Mouse (Mus musculus) mature B cell (primary cell): Measurements from ENCODE around the gene Map4k4.

Source experiments
- in situ Hi-C: fragments of 300-500 bp; cut with MboI; formaldehyde crosslinking; loops from 2 replicates; pipeline ENCODE4 v1.14.3; 2019

The Map4k4 gene

DNA sequence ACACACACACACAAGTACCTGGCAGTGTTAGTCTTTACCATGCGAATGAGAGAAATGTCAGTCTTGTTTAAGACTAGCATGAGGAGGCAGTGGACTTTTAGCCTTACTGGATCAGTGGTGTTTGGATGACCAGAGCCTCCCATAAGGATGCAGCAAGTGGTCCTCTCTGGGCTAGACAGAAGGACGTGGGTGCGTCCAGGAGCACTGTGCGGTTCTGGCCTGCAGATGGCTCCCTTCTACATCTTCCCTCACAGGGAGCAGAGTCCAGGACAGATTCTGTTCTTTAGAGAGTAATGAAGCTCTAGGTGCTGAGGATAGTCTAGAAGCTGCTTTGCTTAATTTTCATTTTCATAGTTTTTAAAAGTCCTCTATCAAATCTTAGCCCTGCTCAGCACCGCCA, 100.2 kb downstream of the Map4k4 start:
- in situ Hi-C loops, result no loop called here

DNA sequence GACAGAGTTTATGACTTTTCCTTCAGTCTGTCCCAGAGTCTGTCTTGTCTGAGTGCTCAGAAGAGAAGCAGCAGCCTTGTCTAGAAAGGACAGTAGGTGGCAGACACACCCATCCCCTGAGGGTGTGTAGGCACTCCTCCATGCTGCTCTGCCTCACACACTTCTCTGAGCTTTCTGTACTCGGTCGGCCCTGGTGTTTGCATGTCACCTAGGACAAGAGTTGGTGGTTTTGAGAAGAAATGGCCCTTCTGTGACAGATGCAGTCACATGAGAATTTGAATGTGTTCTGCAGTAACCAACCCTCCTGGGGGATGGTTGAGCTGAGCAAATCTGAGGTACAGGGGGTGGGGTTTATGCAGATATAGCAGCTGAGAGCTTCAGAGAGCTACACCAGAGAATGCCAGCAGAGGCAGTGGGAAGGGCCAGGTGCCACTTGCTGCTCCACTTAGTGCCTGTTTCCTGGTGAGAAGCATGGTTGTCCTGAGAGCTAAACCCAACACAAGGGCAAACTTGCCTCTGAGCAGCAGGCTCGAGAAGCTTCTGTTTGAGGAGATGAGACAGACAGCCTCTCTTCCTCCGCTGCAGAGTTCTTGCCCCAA, 101.5 kb downstream of the Map4k4 start:
- in situ Hi-C loops, result no loop called here

- in situ Hi-C loops, result no loop called here
These were observed 105.4 kb downstream of the Map4k4 start for GRCm38 (mm10) chr1:40006043-40006651.

GRCm38 (mm10) chr1:40007962-40008471, 107.3 kb downstream of the Map4k4 start:
- in situ Hi-C loops, result no loop called here

DNA sequence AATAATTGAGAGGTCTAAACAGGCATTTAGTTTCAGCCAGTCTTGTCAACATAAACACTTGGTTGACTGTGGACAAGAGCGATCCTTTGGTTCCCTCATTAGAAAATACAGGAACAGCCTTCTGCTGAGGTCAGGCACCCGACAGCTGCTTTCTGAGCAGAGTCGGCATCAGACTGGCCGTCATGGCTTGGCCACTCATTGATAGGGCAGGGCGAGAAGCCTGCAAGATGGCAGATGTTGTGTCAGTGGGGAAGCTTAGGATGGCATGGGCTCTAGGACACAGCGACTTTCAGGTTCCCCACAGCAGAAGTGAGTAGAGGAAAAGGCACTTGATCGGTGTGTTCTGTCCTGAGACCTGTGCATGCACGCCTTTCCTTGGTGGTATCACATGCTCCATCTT, 112.0 kb downstream of the Map4k4 start:
- in situ Hi-C loops, result no loop called here

DNA sequence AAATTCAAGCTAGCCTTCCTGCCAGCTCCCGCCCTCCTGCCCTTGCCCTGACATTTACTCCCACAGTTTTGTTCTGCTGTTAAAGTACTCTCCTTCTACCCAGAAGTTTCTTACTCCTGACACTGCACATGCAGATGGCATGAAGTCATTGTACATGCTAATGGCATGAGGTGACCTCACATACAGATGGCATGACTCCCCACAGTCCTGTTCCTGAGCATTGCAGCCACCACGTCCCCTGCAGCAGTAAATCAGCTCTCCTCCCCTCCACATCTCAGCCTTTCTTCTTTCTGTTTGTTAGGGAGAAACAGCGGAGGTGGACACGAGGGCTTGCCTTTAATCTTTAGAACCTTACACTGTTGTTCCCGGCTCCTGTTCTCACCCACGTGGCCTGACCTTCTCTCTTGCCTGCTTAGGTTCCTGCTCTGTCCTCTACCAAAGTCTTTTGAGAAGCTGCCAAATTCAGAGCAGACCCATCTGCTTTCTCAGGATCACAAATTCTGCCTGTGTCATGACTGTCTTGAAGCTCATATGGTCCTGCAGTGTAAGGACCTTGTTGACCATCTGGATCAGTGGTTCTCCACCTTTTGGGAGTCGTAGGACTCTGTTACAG, 114.5 kb downstream of the Map4k4 start:
- in situ Hi-C loops, result no loop called here

- in situ Hi-C loops, result no loop called here
These were observed 120.9 kb downstream of the Map4k4 start for GRCm38 (mm10) chr1:40021617-40022016.

GRCm38 (mm10) chr1:40022472-40023135, 121.9 kb downstream of the Map4k4 start:
- in situ Hi-C loops, result no loop called here

GRCm38 (mm10) chr1:40023206-40023605, 122.5 kb downstream of the Map4k4 start:
- in situ Hi-C loops, result no loop called here

DNA sequence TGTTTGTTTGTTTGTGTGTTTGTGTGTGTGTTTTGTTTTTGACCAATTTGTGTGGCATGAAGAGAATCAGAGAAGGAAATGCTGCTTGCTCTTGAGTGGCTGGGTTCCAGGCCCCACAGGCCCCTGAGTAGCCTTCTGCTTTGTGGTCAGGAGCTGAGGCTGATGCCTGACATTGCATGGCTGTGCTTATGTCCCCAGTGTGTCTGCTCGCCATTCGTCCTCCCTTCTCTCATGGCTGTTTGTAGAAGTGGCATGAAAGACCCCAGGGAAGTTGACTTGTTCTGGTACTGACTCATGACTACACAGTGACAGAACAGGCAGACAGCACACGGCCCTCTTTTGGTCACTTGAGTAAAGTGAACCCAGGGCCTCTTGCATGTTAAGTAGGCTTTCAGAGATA, 123.0 kb downstream of the Map4k4 start:
- in situ Hi-C loops, result no loop called here

DNA sequence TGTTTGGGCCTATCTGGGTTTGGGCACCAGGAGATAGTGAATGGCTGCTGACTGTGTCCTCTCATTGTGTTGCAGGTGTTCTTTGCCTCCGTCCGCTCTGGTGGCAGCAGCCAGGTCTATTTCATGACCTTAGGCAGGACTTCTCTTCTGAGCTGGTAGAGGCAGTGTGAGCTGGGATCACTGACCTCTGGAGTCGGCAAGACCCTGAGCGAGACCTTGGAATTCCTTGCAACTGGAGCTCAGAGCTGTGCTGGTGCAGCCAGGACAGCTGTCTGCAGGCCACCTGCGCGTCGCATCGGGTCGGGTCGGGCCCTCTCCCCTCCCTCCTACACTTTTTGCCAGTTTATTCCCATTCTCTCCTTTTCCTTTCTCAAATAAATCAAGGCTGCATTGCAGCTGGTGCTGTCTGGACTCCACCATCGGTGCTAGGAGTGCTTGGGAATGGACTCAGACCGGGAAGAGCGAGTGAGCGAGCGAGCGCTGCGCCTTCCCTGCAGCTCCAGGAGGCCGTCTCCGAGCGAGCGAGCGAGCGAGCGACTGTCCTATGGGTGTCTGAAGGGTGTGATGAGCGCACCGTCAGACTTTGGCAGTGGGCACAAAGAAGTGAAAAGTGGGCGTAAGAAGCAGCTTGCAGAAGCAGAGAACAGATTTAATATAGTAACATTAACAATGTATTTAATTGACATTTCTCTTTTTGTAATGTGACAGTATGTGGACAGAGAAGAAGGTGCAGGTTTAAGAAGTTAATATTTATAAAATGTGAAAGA, 124.0 kb downstream of the Map4k4 start:
- in situ Hi-C loops, result no loop called here

GRCm38 (mm10) chr1:40025416-40025815, 124.7 kb downstream of the Map4k4 start:
- in situ Hi-C loops, result no loop called here

- in situ Hi-C loops, result no loop called here
These were observed 126.5 kb downstream of the Map4k4 start for GRCm38 (mm10) chr1:40027116-40027620.

GRCm38 (mm10) chr1:40028207-40028998, 127.7 kb downstream of the Map4k4 start:
- in situ Hi-C loops, result no loop called here

DNA sequence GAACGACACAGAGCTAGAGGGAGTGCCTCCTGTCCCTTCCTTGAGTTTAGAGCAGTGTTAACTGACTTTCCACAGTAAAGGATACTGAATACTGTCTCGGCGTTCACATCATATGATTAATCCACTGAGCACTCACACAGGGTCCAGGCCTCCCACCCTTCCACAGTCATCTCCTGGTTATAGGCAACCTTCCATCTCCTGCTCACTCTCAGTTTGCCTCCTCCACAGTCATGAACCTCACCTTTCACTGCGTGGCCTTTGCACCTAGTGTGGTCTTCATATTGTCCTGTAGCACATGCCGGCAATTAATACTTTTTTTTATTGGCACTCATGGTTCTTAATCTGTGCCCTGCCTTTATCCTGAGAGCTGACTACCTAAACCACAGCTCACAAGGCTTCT, 128.9 kb downstream of the Map4k4 start:
- in situ Hi-C loops, result no loop called here

DNA sequence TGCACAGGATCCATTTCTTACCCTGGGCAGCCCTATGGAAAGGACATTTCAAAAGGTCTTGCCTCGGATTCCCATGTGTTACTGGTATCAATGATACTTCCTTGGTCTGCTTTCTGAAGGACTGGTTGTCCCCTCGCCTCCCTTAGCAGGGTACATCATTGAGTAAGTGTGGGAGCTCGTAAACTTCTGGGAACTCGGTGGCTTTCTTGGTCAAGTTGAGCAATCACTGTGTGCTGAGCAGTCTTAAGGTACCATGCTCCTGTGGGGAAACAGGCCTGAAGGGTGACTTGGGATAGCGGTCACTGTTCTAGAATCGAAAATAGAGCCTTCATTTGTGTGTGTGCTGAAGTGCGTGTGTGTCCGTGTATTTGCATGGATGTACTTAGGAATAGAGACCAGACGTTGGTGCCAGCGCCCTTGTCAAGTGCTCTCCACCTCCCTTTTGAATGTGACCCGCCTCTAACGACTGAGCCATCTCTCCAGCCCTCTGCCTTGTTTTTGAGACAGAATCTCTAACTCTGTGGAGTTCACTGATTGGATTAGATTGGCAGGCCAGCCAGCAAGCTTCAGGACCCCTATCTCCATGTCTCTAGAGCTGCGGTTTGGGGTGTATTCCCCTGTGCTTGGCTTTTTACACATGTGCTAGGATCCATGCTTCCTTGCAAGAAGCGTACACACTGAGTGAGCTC, 129.7 kb downstream of the Map4k4 start:
- in situ Hi-C loops, result no loop called here

DNA sequence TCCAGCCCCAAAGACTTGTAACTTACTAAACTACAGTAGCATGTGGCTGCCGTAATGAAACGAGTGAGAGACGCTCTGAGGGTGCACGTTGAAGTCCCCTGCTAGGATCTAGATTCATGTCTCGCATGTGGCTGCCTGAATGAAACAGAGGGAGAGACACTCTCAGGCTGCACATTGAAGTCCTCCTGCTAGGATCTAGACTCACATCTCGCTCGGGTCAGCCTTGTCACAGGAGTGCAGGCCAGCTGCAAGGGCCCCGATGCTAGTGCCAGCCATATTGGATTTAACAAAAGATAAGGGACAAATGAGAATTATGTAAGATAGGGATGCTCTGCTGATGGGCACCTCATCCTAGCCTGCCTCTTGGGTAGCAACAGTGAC, 130.3 kb downstream of the Map4k4 start:
- in situ Hi-C loops, result no loop called here

- in situ Hi-C loops, result no loop called here
These were observed 130.9 kb downstream of the Map4k4 start for GRCm38 (mm10) chr1:40031626-40032025.

- in situ Hi-C loops, result no loop called here
These were observed 132.6 kb downstream of the Map4k4 start for GRCm38 (mm10) chr1:40033315-40033714.

DNA sequence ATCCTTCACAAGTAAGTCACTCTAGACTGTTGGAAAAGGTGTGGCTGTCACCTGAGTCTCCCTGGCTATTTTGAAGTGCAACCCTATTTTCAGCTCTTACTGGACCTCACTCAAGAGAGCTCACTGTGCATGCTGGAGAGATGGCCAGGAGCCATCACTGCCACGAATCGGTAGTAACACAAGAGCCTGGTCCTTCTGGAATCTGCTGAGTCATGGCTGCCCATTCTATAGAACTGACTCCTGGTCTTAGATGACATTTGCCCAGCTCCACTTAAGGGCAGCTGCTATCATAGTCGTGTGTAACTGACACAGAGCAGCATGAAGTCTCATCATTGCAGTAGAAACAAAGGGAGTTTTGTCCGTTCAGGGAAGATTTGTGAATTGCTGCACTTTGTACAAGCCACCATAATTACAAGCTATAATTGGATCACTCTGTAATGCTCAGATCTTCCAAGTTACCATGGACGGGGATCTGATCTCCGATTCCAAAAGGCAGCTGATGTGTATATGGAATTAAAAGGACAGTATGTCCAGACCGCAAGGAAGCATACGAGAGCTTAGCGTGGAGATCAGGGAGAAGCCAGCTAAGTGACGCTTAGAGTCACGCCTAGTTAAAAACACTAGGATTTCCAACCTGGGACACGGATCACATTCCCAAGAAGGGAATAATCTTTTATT, 133.2 kb downstream of the Map4k4 start:
- in situ Hi-C loops, result no loop called here
